Mouse (Mus musculus) splenic B cell, adult 2 months (primary cell): Measurements from ENCODE around the gene Cpa2.

Source experiments
- DNase-seq: peaks from one replicate; pipeline ENCODE4 v3.0.0-alpha.2; 2011; ENCODE audit warnings: low read depth, low spot score
- H3K27me3 ChIP-seq: 2 replicates; pipeline ENCODE4 v1.6.1; 2012; ENCODE audit warnings: mild to moderate bottlenecking, low read length, moderate library complexity, mixed read lengths; ENCODE audit not compliant: control insufficient read depth, poor library complexity, insufficient read depth, severe bottlenecking
- H3K36me3 ChIP-seq: 2 replicates; pipeline ENCODE4 v1.6.1; 2012; ENCODE audit warnings: mild to moderate bottlenecking, low read length, moderate library complexity, mixed read lengths; ENCODE audit not compliant: control insufficient read depth, poor library complexity, insufficient read depth, severe bottlenecking

Gene Cpa2

DNA sequence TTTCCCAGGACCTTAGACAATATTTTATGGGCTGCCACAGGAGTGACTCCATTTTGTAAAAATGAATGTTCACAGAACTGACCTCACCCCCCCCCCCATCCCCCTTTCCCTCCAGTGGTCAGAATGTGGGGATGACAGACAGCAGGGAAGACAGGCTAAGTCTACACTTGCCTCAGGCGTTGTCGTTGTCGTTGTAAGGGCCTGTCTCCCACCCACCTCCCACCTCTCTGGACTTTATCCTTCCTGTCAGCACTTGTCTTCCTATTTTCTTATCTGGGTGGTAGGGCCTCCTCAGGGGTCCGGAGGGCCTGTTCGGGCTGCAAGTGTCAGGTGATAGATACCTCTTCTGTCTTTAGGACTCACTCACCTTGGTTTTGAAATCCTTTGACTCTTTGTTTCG is 895 bp downstream of the Cpa2 start:
- Histone ChIP-seq H3K36me3 (no peaks in the 10 kb centered on the region), H3K27me3 (no peaks in the 10 kb centered on the region; the same call in 1 of the 2 replicates)
- DNase-seq, result no peak

DNA sequence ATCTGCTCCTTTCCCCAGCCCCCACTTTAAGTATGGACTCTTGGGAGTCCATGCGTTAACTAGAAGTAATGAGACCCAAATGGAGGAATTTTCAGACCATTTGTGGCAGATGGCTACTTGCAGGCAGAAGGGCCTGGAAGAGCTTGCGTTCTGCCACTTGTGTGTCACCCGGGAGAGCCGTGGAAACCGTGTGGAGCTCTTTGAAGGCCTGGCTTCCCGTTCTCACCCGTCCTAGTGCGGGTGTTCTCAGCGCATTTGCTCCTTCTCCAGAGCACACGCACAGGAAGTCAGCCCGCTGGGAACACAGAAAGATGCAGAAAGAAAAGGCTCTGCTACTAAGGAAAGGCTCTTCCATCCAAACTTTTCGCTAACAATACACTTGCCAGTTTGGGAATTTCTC is 1.7 kb downstream of the Cpa2 start:
- no peak for DNase-seq

GRCm38 (mm10) chr6:30543851-30544250 is 2.5 kb downstream of the Cpa2 start:
- DNase-seq, result no peak
- Histone ChIP-seq H3K27me3 (no peaks in the 10 kb centered on the region; the same call in 1 of the 2 replicates), H3K36me3 (no peaks in the 10 kb centered on the region)

More for the DNA sequence above, 1.7 kb downstream of the Cpa2 start:
- Histone ChIP-seq H3K27me3 (no peaks in the 10 kb centered on the region; the same call in 1 of the 2 replicates), H3K36me3 (no peaks in the 10 kb centered on the region)

DNA sequence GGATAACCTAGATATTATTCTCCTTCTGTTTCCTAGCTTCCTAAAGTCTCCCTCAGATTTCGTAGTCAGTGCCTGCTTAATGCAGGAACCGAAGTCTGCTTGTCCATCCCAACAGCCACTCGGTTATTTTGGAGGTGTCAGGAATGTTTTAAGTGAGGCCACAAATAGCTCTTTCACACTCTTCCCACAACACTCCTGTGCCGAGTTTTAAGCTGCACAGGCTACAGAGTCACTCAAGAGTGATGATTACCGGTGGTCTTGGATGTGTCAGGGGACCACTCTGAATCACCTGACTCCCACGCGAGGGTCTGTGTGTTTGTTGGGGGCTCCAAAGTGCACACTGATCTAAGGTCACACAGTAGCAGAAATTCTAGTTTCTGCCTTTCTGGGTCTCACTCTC is 4.3 kb downstream of the Cpa2 start:
- Histone ChIP-seq H3K36me3 (no peaks in the 10 kb centered on the region), H3K27me3 (no peaks in the 10 kb centered on the region; the same call in 1 of the 2 replicates)
- no peak for DNase-seq

- DNase-seq, result peak; percentile 29
- Histone ChIP-seq H3K36me3 (no peaks in the 10 kb centered on the region), H3K27me3 (no peaks in the 10 kb centered on the region; the same call in 1 of the 2 replicates)
Measured at GRCm38 (mm10) chr6:30546571-30547273, 5.3 kb downstream of the Cpa2 start.

GRCm38 (mm10) chr6:30547274-30547645 is 5.9 kb downstream of the Cpa2 start:
- H3K27me3 ChIP-seq, result no peaks in the 10 kb centered on the region; the same call in 1 of the 2 replicates
- DNase-seq, result no peak
- H3K36me3 ChIP-seq, result no peaks in the 10 kb centered on the region

DNA sequence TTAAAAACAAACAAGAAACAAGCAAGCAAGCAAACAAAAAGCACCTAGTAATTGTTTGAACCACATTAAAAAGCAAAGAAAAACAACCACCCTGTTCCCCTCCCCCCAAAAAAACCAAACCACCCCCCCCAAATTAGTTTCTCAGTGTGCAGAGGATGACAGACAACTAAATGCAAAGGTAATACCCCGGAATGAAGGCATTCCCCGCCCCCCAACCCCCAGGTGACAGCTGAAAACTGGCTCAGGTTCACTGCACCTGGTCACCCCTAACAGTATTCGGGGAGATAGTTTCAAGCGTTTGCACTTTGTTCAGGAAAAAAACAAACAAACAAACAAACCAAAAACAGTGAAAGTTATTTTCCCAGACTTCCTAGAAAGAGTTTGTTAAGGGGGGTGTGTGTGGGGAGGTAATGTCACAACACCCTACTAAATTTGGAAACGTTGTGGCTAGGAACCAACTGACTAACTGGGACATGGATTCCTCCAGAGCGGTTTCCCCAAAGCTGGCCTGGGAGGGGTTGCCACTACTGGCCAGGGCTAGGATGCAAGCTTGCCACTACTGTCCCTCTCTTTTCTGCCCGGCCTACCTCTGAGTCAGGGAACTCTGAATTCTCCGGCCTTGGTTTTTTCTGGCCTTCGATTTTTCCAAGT is 6.4 kb downstream of the Cpa2 start:
- Histone ChIP-seq H3K27me3 (no peaks in the 10 kb centered on the region; the same call in 1 of the 2 replicates), H3K36me3 (no peaks in the 10 kb centered on the region)
- DNase-seq, result no peak

DNA sequence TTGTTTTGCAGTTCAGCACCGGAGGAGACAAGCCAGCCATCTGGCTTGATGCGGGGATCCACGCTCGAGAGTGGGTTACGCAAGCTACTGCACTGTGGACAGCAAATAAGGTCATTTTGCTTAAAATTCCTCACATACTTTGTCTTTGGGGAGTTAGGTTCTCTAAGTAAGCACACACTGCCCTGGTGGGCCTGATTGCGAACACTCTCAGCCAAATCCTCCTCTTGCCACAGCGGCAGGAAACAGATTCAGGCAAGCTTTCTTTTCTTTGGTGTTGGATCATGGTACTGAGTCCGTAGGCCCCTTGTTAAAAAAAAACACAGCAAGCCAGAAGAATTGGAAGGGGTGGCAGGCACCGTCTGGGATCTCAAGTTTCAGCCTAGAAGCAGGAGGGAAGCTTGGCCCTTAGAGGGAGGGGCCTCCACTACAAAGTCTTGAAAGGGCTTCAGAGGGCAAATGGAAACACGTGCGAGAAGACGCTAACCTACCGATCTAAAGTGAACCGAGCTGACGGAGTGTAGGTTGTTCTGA is 7.9 kb downstream of the Cpa2 start:
- DNase-seq, result no peak
- H3K36me3 ChIP-seq, result no peaks in the 10 kb centered on the region
- no peaks in the 10 kb centered on the region; the same call in 1 of the 2 replicates for H3K27me3 ChIP-seq

- Histone ChIP-seq H3K36me3 (no peaks in the 10 kb centered on the region), H3K27me3 (no peaks in the 10 kb centered on the region; the same call in 1 of the 2 replicates)
- no peak for DNase-seq
Measured at GRCm38 (mm10) chr6:30550496-30551192, 9.3 kb downstream of the Cpa2 start.

DNA sequence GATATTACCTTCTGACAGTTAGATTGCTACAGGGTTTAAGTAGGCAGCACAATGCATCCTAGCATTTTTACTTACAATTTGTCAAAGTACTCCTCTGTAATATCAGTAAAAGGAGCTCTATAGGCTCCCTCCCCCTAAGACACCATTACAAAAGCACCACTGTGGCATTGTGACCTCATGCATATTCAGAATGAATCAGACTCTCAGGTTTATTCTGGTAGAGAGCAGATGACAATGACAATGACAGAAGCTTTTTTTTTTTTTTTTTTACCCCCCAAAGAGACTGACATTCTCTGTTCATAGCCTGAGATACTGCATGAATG is 9.8 kb downstream of the Cpa2 start:
- H3K36me3 ChIP-seq, result no peaks in the 10 kb centered on the region
- no peaks in the 10 kb centered on the region; the same call in 1 of the 2 replicates for H3K27me3 ChIP-seq
- no peak for DNase-seq

- Histone ChIP-seq H3K36me3 (no peaks in the 10 kb centered on the region), H3K27me3 (no peaks in the 10 kb centered on the region; the same call in 1 of the 2 replicates)
- DNase-seq, result no peak
Measured at GRCm38 (mm10) chr6:30551644-30552580, 10.5 kb downstream of the Cpa2 start.

DNA sequence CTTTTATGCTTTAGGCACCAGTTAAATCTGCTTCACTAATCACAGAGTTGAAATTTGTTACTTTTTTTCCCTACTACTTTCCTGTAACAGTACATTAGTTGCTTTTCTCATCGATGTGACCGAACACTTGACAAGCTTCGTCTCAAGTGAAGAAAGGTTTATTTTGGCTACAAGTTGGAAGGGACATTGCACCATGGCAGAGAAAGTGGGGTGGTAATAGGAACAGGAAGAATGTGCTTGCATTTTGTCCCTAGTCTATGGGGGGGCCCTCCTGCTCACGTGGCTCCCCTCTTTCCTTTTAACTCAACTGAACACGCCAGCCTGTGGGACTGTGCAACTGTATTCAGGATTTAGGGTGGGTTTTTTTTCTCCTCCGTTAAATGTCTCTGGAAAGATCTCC is 11.2 kb downstream of the Cpa2 start:
- no peak for DNase-seq
- Histone ChIP-seq H3K36me3 (no peaks in the 10 kb centered on the region), H3K27me3 (no peaks in the 10 kb centered on the region)

- no peaks in the 10 kb centered on the region for H3K36me3 ChIP-seq
- H3K27me3 ChIP-seq, result no peaks in the 10 kb centered on the region
Measured at GRCm38 (mm10) chr6:30553381-30554010, 12.1 kb downstream of the Cpa2 start.

DNA sequence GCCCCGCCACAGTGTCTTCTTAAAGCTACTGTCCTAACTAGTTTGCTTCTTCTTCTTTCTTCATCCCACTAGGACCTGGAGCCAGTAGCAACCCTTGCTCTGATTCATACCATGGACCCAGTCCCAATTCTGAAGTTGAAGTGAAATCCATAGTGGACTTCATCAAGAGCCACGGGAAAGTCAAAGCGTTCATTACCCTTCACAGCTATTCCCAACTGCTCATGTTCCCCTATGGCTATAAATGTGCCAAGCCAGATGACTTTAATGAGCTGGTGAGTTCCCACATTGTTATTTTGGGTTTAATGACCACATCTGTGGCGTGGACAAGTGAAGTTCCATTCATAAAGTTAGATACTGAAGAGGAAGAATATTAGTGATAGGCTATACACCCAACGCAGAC is 12.7 kb downstream of the Cpa2 start:
- H3K36me3 ChIP-seq, result no peaks in the 10 kb centered on the region
- no peaks in the 10 kb centered on the region for H3K27me3 ChIP-seq
- DNase-seq, result no peak

More at GRCm38 (mm10) chr6:30553381-30554010, 12.1 kb downstream of the Cpa2 start:
- no peak for DNase-seq
